Mouse (Mus musculus) cerebellum, postnatal 10 days (tissue): ENCODE results near the gene Mta3.

ENCODE experiments used
- DNase-seq, 2 experiments: peaks; one replicate each; pipeline ENCODE4 v3.0.0; 2021; ENCODE audit warnings: mixed read lengths in 2 of 2

Mta3 gene

GRCm38 (mm10) chr17:83706116-83706593 is at the start of gene Mta3:
Gene Mta3 (plus strand): TSS chr17:83706163.
- DNase-seq, result peak; percentile 87 to 89

- DNase-seq, result no peak
These were observed 48.6 kb upstream of the Mta3 start for GRCm38 (mm10) chr17:83657375-83657774.

DNA sequence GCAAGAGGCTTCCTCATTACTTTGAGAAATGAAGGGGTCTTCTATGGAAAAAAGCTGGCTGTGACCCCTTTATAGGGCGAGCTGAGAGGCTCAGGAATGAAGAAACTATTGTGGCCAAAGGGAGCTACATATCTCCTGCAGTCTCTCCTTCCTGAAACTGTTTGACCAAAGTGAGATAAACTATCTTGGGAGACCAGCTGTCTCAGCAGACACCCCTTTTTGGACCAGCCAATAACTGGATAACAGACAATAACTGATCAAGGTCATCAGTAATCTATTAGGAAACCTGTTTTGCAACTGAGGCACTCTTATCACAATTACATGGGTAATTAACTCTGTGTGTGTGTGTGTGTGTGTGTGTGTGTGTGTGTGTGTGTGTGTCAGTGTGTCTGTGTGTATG is 47.0 kb upstream of the Mta3 start:
- DNase-seq, result no peak

GRCm38 (mm10) chr17:83664761-83665160 is 41.2 kb upstream of the Mta3 start:
- DNase-seq, result no peak

- no peak for DNase-seq
These were observed 39.2 kb upstream of the Mta3 start for GRCm38 (mm10) chr17:83666597-83667287.

GRCm38 (mm10) chr17:83667934-83668690 is 37.9 kb upstream of the Mta3 start:
- no peak for DNase-seq

DNA sequence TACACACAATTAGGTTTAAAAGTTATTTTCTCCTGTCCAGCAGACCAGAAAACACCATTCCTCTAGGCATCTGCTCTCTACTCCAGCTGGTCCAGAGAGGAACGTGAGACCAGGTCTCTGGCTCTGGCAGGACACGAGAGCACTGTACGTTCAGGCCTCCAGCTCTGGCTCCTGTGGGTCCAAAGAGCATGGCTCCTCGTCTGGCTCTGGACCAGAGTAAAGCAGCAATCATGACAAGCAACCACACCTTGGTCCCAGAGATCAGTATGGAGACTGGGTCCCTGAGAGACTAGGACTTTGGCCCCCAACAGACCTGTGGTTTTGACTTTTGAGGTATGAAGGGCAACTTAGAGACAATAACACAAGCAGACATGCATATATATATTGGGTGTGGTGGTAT is 33.3 kb upstream of the Mta3 start:
- DNase-seq, result no peak

DNA sequence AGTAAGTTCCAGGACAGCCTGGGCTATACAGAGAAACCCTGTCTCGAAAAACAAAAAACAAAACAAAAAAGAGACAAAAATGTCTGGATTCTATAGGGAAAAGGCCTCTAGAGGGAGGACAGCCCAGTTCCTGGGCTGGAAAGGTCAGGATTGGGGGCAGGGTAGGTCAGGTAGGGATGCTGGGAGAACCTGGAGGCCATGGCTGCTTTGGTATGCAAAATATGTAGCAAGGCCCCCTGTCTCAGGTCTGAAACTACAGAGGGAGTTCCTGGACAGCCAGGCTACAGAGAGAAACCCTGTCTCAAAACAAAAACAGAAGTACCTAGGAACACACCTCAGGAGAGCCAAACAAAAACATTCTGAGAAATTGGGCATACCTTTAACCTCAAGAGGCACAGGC is 28.6 kb upstream of the Mta3 start:
- DNase-seq, result no peak

DNA sequence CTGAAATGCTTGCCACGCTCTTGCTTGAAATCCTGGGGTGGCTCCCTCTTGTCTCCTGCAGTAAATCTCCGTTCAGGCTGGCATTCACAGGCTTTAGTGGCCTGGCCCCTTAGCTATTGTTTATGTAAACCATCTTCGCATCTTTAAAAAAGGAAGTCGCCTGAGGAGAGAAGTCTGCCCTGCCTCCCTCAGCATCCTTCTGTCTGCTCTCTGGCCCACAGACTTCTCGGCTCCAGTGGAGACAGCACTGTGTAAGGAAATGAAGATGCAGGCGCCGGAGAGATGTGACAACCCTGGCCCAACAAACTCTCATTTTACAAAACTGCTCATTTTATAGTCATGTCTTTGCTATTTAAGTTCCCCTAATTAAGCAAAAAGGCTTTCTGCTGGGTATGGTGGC is 24.0 kb upstream of the Mta3 start:
- no peak for DNase-seq

DNA sequence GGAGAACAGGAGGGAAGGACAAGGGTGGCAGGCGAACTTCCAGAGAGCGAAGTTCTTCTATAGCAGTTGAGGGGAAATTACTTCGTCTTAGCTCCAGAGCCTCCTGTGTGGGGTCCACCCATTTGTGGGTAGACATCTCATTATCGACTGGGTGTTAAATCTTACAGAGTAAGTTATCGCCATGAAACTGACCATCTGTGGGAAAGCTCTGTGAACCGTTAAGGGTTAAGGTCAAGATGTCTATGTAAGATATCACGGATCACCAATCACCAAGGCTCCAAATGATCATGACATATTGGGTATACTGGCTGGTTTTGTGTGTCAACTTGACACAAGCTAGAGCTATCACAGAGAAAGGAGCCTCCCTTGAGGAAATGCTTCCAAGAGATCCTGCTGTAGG is 21.5 kb upstream of the Mta3 start:
- DNase-seq, result no peak

DNA sequence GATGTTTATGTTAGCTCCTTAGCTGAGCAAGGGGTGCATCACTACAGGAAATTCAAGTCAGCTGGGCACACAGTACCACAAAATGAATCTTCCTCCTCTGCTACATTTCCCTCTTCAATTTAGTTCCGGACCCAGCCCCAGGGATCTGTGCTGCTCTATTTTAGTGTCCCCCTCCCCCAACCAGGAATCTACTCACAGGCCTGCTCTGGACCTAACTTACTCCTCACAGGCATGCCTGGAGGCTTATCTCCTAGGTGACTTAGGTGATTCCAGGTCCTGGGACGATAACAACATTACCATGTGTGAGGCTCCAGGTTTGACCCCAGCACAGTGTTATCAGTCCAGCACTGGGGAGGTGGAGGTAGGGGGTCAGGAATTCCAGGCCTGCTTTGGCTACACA is 15.5 kb upstream of the Mta3 start:
- DNase-seq, result no peak

- DNase-seq, result no peak
These were observed 14.6 kb upstream of the Mta3 start for GRCm38 (mm10) chr17:83691379-83691778.

- DNase-seq, result no peak
These were observed 12.0 kb upstream of the Mta3 start for GRCm38 (mm10) chr17:83693941-83694340.

DNA sequence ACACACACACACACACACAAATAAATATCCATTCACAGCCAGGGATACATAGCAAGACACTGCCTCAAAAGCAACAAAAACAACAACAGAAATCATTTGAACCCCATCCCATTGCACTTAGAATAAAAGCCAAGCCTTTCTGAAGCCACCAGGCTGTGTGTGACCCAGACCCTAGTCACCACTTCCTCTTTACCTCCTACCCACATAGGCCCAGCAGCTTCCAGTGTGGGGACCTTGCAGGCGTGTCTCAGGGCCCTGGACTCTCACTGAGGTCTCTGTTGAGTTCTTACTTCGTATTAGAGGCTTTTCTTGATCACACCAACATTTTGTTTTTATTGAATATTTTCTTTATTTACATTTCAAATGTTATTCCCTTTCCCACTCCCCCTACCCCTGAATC is 10.2 kb upstream of the Mta3 start:
- DNase-seq, result no peak

DNA sequence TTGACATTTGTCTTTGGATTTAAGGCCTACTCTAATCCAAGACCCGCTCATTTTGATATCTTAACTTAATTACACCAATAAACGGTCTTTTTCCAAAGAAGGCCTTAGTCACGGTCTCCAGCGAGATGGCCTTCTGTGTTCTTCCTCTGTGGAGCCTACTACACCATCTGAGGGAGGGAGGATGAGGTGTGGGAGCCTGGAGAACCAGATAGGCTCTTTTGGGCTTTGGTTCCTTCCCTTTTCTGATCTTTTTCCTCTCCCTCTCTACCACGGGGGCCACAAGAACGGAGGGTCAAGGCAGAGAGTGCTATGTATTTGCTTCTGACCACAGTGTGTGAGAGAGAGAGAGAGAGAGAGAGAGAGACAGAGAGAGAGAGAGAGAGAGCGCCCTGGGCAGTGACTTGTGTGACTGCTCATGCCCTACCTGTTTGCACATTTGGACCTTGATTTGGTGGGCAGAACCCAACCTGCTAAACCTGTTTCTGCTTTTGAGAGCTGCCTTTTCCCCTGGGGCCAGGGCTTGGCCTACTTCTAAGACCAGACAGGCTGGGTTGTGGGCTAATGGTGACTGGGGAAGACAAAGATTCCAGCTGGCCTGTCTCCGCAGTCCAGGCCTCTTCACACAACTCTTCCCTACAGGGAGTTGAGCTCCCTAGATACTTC is 6.8 kb upstream of the Mta3 start:
- DNase-seq, result no peak

- DNase-seq, result no peak
These were observed 5.8 kb upstream of the Mta3 start for GRCm38 (mm10) chr17:83700125-83700524.

GRCm38 (mm10) chr17:83704469-83704868 is 1.5 kb upstream of the Mta3 start:
- no peak for DNase-seq

GRCm38 (mm10) chr17:83705352-83706115 is 429 bp upstream of the Mta3 start:
- peak; percentile 69 to 76 for DNase-seq

DNA sequence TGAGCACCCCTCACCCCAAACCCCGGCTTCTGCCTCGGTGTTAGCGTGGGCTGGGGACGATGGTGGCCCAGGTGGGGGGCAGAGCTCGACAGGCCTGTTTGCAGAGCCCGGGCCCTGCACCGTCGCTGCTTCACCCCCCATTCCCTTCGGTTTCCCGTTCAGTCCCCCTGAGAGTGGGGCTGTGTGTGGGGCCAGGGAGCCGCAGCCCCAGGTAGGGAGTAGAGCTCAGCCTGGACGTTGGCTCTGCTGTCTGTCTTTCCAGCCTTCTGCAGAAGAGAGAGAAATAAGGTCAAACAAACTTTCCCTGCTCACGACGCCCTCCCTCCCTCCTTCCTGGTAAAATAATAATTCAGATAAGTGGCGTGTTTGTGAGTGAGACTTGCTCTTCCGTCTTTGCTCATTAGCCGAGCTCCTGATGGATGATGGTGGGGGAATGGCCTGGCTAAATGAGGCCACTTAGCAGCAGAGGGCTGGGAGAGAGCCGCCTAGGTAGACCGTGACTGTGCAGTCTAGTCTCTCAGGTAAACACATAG is 697 bp downstream of the Mta3 start:
- DNase-seq, result peak in 1 of 2 experiments; percentile 61

DNA sequence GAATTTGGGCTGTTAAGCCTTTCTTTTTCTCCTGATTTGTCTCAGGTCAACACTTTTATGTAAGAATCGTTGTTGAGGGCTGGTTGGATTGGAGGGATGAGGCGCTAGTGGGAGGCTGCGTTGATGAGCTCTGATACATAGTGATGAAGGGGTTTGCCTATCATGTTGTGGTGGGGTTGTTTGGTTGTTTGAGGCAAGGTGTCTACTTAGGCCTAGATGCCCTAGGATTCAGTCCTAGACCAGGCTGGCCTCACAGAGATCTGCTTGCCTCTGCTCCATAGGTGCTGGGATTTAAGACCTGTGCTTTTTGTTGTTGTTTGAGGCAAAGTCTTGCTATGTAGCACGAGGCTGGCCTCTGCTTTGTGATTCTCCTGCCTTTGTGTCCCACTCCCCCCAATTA is 1.4 kb downstream of the Mta3 start:
- DNase-seq, result no peak

GRCm38 (mm10) chr17:83707846-83708245 is 1.9 kb downstream of the Mta3 start:
- no peak for DNase-seq

GRCm38 (mm10) chr17:83708256-83708655 is 2.3 kb downstream of the Mta3 start:
- no peak for DNase-seq

DNA sequence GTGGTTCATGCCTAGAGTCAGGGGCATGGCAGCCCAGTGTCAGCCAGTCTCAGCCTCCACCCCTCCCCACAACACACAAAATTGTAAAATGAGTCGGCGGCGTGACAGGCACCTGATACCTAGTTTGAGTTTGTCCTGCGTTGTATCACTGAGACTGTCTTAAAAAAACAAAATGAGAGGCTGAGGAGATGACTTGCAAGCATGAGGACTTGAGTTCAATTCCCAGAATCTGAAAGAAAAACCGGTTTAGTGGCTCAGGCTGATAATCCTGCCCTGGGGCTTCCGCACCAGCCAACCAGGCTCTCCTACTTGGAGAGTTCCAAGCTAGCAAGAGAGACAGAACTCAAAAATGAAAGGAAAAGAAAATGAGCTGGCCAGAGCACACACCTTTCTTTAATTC is 2.9 kb downstream of the Mta3 start:
- DNase-seq, result no peak
